Mouse (Mus musculus) lung, adult 2 months (tissue): ENCODE results near the gene Dock8.

Experiments
- CTCF ChIP-seq: fragments of 200-500 bp; IDR thresholded peaks from 2 replicates; pipeline ENCODE4 v1.5.1; 2011; ENCODE audit warnings: mild to moderate bottlenecking, low read length, control low read depth; ENCODE audit not compliant: insufficient read depth
- POLR2A ChIP-seq: fragments of 200-500 bp; IDR thresholded peaks from 2 replicates; pipeline ENCODE4 v1.6.1; 2011; ENCODE audit warnings: low read depth, mild to moderate bottlenecking, control low read depth, low read length, borderline replicate concordance; ENCODE audit errors: extremely low read depth

DNA sequence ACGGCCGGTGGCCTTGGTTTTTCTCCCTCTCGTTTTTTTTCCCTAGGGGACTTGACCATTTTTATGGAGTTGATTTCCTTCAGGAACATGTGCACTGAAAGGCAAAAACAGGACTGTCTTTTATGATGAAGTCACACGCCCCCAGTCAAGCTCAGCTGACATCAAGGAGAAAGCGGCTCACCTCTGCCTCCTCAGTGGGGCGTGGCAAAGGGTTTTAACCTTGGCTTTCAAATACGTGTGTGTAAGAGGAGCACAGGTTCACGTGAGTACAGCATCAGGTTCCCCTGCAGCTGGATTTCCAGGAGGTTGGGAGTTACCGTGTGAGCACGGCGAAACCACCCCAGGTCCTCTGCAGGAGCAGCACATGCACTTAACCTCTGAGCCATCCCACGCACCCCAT lies 203.7 kb downstream of the Dock8 start:
- TF ChIP-seq CTCF, result no peak
- TF ChIP-seq POLR2A, result no peak
